Mouse (Mus musculus): ENCODE measurements around the gene Olfr25. TPM values are rescaled to one million over a fixed set of nuclear protein-coding genes. Genes with fewer than 3 reads are reported as not detected.

Gene Olfr25
- not detected in 2 replicates for total RNA-seq (2015)
- total RNA-seq (2017) = not detected in 2 replicates

- ATAC-seq (replicated peaks; ENCODE audit: poor library complexity) = no peak
Measured at GRCm38 (mm10) chr9:38328760-38329159, at the start of gene Olfr25. Olfr25 (plus strand) TSS chr9:38329060.

DNA sequence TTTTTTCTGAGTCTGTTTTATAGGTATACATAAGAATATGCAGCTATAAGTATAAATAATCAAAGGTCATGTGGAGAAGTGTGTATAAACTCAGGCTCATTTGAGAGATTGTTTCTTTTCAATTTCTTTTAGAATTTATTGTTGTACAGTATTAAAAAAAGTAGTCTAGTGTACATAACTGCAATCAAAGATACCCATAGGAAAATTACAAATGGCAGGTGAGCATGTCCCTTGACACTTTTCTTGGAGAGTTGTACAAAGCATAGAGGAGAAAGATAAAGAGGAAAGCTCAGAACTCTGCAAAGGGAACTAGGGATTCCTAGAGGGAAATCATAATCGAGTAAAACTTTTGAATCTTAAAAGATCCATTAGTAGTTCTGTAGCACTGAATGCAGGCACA lies 38.1 kb upstream of the Olfr25 start, which contains the start of gene Olfr896-ps1:
Olfr896-ps1 (plus strand) TSS at position 301 of the 400 bp plus-strand sequence.
- no peak for ATAC-seq (replicated peaks; ENCODE audit: poor library complexity)

DNA sequence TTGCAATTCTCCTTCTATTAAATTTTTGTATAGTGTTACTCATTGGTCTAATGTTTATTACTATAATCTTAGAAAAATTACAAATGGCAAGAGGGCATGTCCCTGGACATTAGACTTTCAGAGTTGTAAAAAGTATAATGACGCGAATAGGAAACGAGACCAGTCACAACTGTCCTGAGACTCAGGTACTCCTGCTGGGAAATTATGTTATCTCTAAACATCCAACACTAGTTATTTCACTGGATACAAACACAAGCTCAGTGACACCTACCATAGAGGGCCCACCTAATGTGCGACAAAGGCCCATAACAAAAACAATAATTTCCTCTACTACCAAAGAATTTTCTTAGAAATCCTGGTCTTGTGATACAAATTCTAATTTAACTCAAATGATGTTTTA lies 19.3 kb downstream of the Olfr25 start, which contains the start of gene Olfr898:
Olfr898 (plus strand) TSS at position 301 of the 400 bp plus-strand sequence.
- no peak for ATAC-seq (replicated peaks; ENCODE audit: poor library complexity)

- no peak for ATAC-seq (replicated peaks; ENCODE audit: poor library complexity)
Measured at GRCm38 (mm10) chr9:38366596-38366995, 37.7 kb downstream of the Olfr25 start, which contains the start of gene Olfr250. Olfr250 (plus strand) TSS chr9:38366896.

GRCm38 (mm10) chr9:38376786-38377185 lies 47.9 kb downstream of the Olfr25 start, which contains the start of gene Olfr251:
Olfr251 (plus strand) TSS chr9:38377086.
- ATAC-seq (replicated peaks; ENCODE audit: poor library complexity) = no peak

Other genes starting within 250 kb of the Olfr25 start
- gene Olfr887, start 245.0 kb upstream of the Olfr25 start, total RNA-seq (2015) = not detected in 2 replicates
- not detected in 2 replicates for gene Olfr887, start 245.0 kb upstream of the Olfr25 start, total RNA-seq (2017)
- not detected in 2 replicates for gene Olfr888, start 220.9 kb upstream of the Olfr25 start, total RNA-seq (2015)
- gene Olfr888, start 220.9 kb upstream of the Olfr25 start, total RNA-seq (2017) = not detected in 2 replicates
- 0.05 and 0.12 TPM in 2 replicates for gene Olfr889, start 213.9 kb upstream of the Olfr25 start, total RNA-seq (2015)
- not detected in 2 replicates for gene Olfr889, start 213.9 kb upstream of the Olfr25 start, total RNA-seq (2017)
- not detected in 2 replicates for gene Olfr890, start 186.5 kb upstream of the Olfr25 start, total RNA-seq (2015)
- not detected in 2 replicates for gene Olfr890, start 186.5 kb upstream of the Olfr25 start, total RNA-seq (2017)
- gene Olfr891, start 148.2 kb upstream of the Olfr25 start, total RNA-seq (2015) = not detected in 2 replicates
- gene Olfr891, start 148.2 kb upstream of the Olfr25 start, total RNA-seq (2017) = not detected in 2 replicates
- gene Olfr893, start 120.7 kb upstream of the Olfr25 start, total RNA-seq (2015) = not detected in 2 replicates
- not detected in 2 replicates for gene Olfr893, start 120.7 kb upstream of the Olfr25 start, total RNA-seq (2017)
- not detected in 2 replicates for gene Olfr894, start 111.0 kb upstream of the Olfr25 start, total RNA-seq (2015)
- gene Olfr894, start 111.0 kb upstream of the Olfr25 start, total RNA-seq (2017) = not detected in 2 replicates
- gene Olfr143, start 76.3 kb upstream of the Olfr25 start, total RNA-seq (2015) = not detected in 2 replicates
- gene Olfr143, start 76.3 kb upstream of the Olfr25 start, total RNA-seq (2017) = not detected in 2 replicates
- gene Olfr895, start 61.2 kb upstream of the Olfr25 start, total RNA-seq (2015) = not detected in 2 replicates
- gene Olfr895, start 61.2 kb upstream of the Olfr25 start, total RNA-seq (2017) = not detected in 2 replicates
- not detected in 2 replicates for gene Olfr896-ps1, start 38.0 kb upstream of the Olfr25 start, total RNA-seq (2015)
- not detected in 2 replicates for gene Olfr896-ps1, start 38.0 kb upstream of the Olfr25 start, total RNA-seq (2017)
- gene Olfr898, start 19.4 kb downstream of the Olfr25 start, total RNA-seq (2015) = not detected in 2 replicates
- not detected in 2 replicates for gene Olfr898, start 19.4 kb downstream of the Olfr25 start, total RNA-seq (2017)
- not detected in 2 replicates for gene Olfr250, start 37.8 kb downstream of the Olfr25 start, total RNA-seq (2015)
- gene Olfr250, start 37.8 kb downstream of the Olfr25 start, total RNA-seq (2017) = not detected in 2 replicates
- gene Olfr251, start 48.0 kb downstream of the Olfr25 start, total RNA-seq (2015) = not detected in 2 replicates
- gene Olfr251, start 48.0 kb downstream of the Olfr25 start, total RNA-seq (2017) = not detected in 2 replicates
- not detected in 2 replicates for gene Olfr147, start 72.6 kb downstream of the Olfr25 start, total RNA-seq (2015)
- not detected in 2 replicates for gene Olfr147, start 72.6 kb downstream of the Olfr25 start, total RNA-seq (2017)
- gene Olfr901, start 100.4 kb downstream of the Olfr25 start, total RNA-seq (2015) = not detected in 2 replicates
- not detected in 2 replicates for gene Olfr901, start 100.4 kb downstream of the Olfr25 start, total RNA-seq (2017)
- gene Olfr902, start 118.6 kb downstream of the Olfr25 start, total RNA-seq (2015) = not detected in 2 replicates
- gene Olfr902, start 118.6 kb downstream of the Olfr25 start, total RNA-seq (2017) = not detected in 2 replicates
- gene Olfr904, start 134.1 kb downstream of the Olfr25 start, total RNA-seq (2015) = not detected in 2 replicates
- gene Olfr904, start 134.1 kb downstream of the Olfr25 start, total RNA-seq (2017) = not detected in 2 replicates
- not detected in 2 replicates for gene Olfr905, start 142.0 kb downstream of the Olfr25 start, total RNA-seq (2015)
- not detected in 2 replicates for gene Olfr905, start 142.0 kb downstream of the Olfr25 start, total RNA-seq (2017)
- gene Olfr906, start 158.0 kb downstream of the Olfr25 start, total RNA-seq (2015) = not detected in 2 replicates
- gene Olfr906, start 158.0 kb downstream of the Olfr25 start, total RNA-seq (2017) = not detected in 2 replicates
- gene Olfr907, start 166.7 kb downstream of the Olfr25 start, total RNA-seq (2015) = not detected in 2 replicates
- gene Olfr907, start 166.7 kb downstream of the Olfr25 start, total RNA-seq (2017) = not detected in 2 replicates
- gene Olfr911-ps1, start 192.5 kb downstream of the Olfr25 start, total RNA-seq (2015) = not detected in 2 replicates
- gene Olfr911-ps1, start 192.5 kb downstream of the Olfr25 start, total RNA-seq (2017) = not detected in 2 replicates
- gene Olfr910, start 208.8 kb downstream of the Olfr25 start, total RNA-seq (2015) = not detected in 2 replicates
- gene Olfr910, start 208.8 kb downstream of the Olfr25 start, total RNA-seq (2017) = not detected in 2 replicates